ENCODE assay signal across 8 mouse cellular contexts in the genomic region with DNA sequence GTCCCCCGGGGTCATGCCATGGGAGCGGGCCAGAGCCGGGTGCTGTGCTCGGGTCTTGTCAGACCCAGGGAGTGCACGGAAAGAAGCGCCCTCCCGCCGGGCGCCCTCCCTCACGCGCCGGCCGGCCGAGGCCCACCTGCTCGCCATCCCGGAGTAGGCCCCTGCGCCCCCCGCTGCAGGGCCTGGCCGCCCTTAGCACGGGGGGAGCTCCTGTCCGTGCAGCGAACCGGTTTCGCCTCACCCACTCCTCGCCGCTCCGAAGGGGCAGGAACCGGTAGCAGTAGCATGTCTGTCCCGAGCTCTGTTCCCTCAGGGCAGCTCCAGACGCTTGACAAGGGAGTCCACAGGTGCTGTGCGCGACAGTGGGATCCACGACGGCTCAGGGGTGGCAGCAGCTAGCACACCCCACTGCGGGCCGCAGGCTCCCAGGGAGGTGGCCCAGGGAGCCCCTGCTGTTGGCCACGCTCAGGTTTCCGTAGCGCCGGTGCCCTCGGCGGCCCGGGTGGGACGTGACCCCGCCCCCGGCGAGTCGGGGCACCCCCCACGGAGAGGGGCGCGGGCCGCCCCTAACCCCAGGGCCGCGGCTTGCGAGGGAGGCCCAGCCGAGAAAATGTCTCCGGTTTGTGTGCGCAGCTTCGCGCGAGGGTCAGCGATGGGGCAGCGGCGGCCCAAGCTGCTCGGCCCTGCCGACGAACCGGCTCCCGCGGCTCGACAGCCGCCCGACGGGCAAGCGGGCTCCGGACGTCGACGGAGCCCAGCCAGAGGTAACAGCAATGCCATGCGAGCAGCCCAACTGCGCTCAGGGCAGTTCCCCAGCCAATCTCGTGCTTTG. TPM values are rescaled to one million over a fixed set of nuclear protein-coding genes. Genes with fewer than 3 reads are reported as not detected.
DNase-seq lines count a peak whose midpoint lies in the region; ATAC-seq lines count a peak whose summit lies in the region.

Gene Kdm2a, minus strand, starts transcription at position 488 of the 832 bp plus-strand sequence.

- H3K4me3 ChIP-seq in forebrain, embryonic 11.5 days (ENCODE audit: low read depth, low read length): peak within 1 kb of the TSS; percentile 100
- H3K4me3 ChIP-seq in heart, embryonic 14.5 days (ENCODE audit: control insufficient read depth in 1 of 2, insufficient read depth in 1 of 2, low read depth in 1 of 2, low read length in 2 of 2): peak within 1 kb of the TSS; percentile 68 to 97
- H3K4me3 ChIP-seq in liver, embryonic 13.5 days (replicated peaks): peak within 1 kb of the TSS; percentile 100
- peak within 1 kb of the TSS; percentile 97 for H3K4me3 ChIP-seq in stomach, embryonic 16.5 days (replicated peaks; ENCODE audit: low read length)

- H3K27me3 ChIP-seq in forebrain, embryonic 11.5 days (ENCODE audit: control insufficient read depth, insufficient read depth, low read length): no peaks in the 10 kb centered on the region
- H3K27me3 ChIP-seq in heart, embryonic 14.5 days (ENCODE audit: control insufficient read depth, insufficient read depth, low read length): no peaks in the 10 kb centered on the region
- H3K27me3 ChIP-seq in liver, embryonic 13.5 days: peaks cover 10% of the 10 kb centered on the region
- no peaks in the 10 kb centered on the region for H3K27me3 ChIP-seq in stomach, embryonic 16.5 days (ENCODE audit: control insufficient read depth, insufficient read depth, low read length)

- peak within 1 kb of the TSS; percentile 98 for H3K9ac ChIP-seq in forebrain, embryonic 11.5 days (ENCODE audit: low read length)
- H3K9ac ChIP-seq in heart, embryonic 14.5 days (ENCODE audit: low read length): peak within 1 kb of the TSS; percentile 83
- peak within 1 kb of the TSS; percentile 100 for H3K9ac ChIP-seq in liver, embryonic 13.5 days
- H3K9ac ChIP-seq in stomach, embryonic 16.5 days (ENCODE audit: low read length): peak within 1 kb of the TSS; percentile 89

- DNase-seq in B cell, adult 2 months: peak; percentile 61 to 68
- peak; percentile 58 for DNase-seq in brain, adult 2 months (ENCODE audit: low read depth, low spot score)
- DNase-seq in forebrain, embryonic 11.5 days (ENCODE audit: low spot score): no peak
- peak; percentile 70 for DNase-seq in kidney, postnatal 10 days
- DNase-seq in liver, embryonic 13.5 days: peak; percentile 51
- DNase-seq in natural killer cell, adult 2 months (ENCODE audit: low spot score in 2 of 2): peak; percentile 43 to 50

- H3K36me3 ChIP-seq in forebrain, embryonic 11.5 days (ENCODE audit: control insufficient read depth, insufficient read depth, low read length): no peaks in the 10 kb centered on the region
- H3K36me3 ChIP-seq in heart, embryonic 14.5 days (ENCODE audit: control insufficient read depth, insufficient read depth, low read length): peaks cover 8% of the 10 kb centered on the region
- peaks cover 7% of the 10 kb centered on the region for H3K36me3 ChIP-seq in liver, embryonic 13.5 days
- H3K36me3 ChIP-seq in stomach, embryonic 16.5 days (ENCODE audit: control insufficient read depth, insufficient read depth, low read length): no peaks in the 10 kb centered on the region

- peaks cover 4% of the 10 kb centered on the region; the same call in 1 of the 2 replicates for H3K4me1 ChIP-seq in forebrain, embryonic 11.5 days (replicated peaks; ENCODE audit: control insufficient read depth, insufficient read depth, low read length)
- H3K4me1 ChIP-seq in heart, embryonic 14.5 days (ENCODE audit: control insufficient read depth in 2 of 2, insufficient read depth in 2 of 2, low read length in 2 of 2): peaks cover 2 to 10% of the 10 kb centered on the region in 2 experiments
- H3K4me1 ChIP-seq in liver, embryonic 13.5 days (replicated peaks): peaks cover 33% of the 10 kb centered on the region
- peaks cover 11% of the 10 kb centered on the region for H3K4me1 ChIP-seq in stomach, embryonic 16.5 days (ENCODE audit: control insufficient read depth, insufficient read depth, low read length)

- H3K4me2 ChIP-seq in forebrain, embryonic 11.5 days (ENCODE audit: low read depth, low read length, severe bottlenecking): peak within 1 kb of the TSS; percentile 88
- H3K4me2 ChIP-seq in heart, embryonic 14.5 days (ENCODE audit: low read length): peak within 1 kb of the TSS; percentile 93
- peak within 1 kb of the TSS; percentile 100 for H3K4me2 ChIP-seq in liver, embryonic 13.5 days
- H3K4me2 ChIP-seq in stomach, embryonic 16.5 days (ENCODE audit: low read depth, low read length): peak within 1 kb of the TSS; percentile 95

- peak; percentile 77 for ATAC-seq in forebrain, embryonic 11.5 days (replicated peaks; ENCODE audit: low FRiP score)
- peak; percentile 38 for ATAC-seq in heart, embryonic 14.5 days (ENCODE audit: insufficient number of reproducible peaks, insufficient read depth, low FRiP score, low read depth)
- ATAC-seq in liver, embryonic 13.5 days (ENCODE audit: low read depth): peak; percentile 26
- peak; percentile 0; the same call in 1 of the 2 replicates for ATAC-seq in stomach, embryonic 16.5 days (ENCODE audit: insufficient read depth, low FRiP score)

- H3K9me3 ChIP-seq in forebrain, embryonic 11.5 days (ENCODE audit: control insufficient read depth, low read length): no peaks in the 10 kb centered on the region
- no peaks in the 10 kb centered on the region for H3K9me3 ChIP-seq in heart, embryonic 14.5 days (ENCODE audit: control insufficient read depth, low read length)
- H3K9me3 ChIP-seq in liver, embryonic 13.5 days (replicated peaks): no peaks in the 10 kb centered on the region
- no peaks in the 10 kb centered on the region for H3K9me3 ChIP-seq in stomach, embryonic 16.5 days (replicated peaks; ENCODE audit: control insufficient read depth, low read length)

- H3K27ac ChIP-seq in forebrain, embryonic 11.5 days (ENCODE audit: low read depth, low read length): peak within 1 kb of the TSS; percentile 78
- peak within 1 kb of the TSS; percentile 57 to 91 for H3K27ac ChIP-seq in heart, embryonic 14.5 days (replicated peaks in 1 of 2; ENCODE audit: control insufficient read depth in 1 of 2, insufficient read depth in 1 of 2, low read depth in 2 of 2, low read length in 2 of 2)
- H3K27ac ChIP-seq in liver, embryonic 13.5 days: peak within 1 kb of the TSS; percentile 97
- H3K27ac ChIP-seq in stomach, embryonic 16.5 days (ENCODE audit: low read length): peak within 1 kb of the TSS; percentile 86

- 1% methylated on average over 80 of the region's 82 CpGs for WGBS in forebrain, embryonic 11.5 days
- under 1% methylated on average over 67 of the region's 82 CpGs for WGBS in heart, embryonic 14.5 days
- 1% methylated on average over 82 of the region's 82 CpGs for WGBS in liver, embryonic 13.5 days (ENCODE audit: insufficient replicate concordance)
- 2% methylated on average over 75 of the region's 82 CpGs for WGBS in stomach, embryonic 16.5 days

RNA-seq across cellular contexts. Expression of gene Kdm2a, which starts in this region (rescaled TPM):
- 57.9 and 60.8 TPM in 2 replicates for polyA plus RNA-seq in forebrain, embryonic 11.5 days (2014; fragmentation: Nextera tagmentation; extraction: Ambion mirVana)
- 35.7 and 42.7 TPM in 2 replicates for polyA plus RNA-seq in heart, embryonic 14.5 days (2014; fragmentation: Nextera tagmentation; extraction: Ambion mirVana)
- polyA plus RNA-seq in liver, embryonic 13.5 days (2015; fragmentation: Nextera tagmentation; extraction: Ambion mirVana): 10.9 and 15.4 TPM in 2 replicates
- 35.9 and 37.0 TPM in 2 replicates for polyA plus RNA-seq in stomach, embryonic 16.5 days (2015; fragmentation: Nextera tagmentation; extraction: Ambion mirVana)

Comparison
In these comparisons a context has a peak if more than half of its experiments do, and no peak if none do; other contexts are left out.
1. ATAC-seq: peak in every context shown above with its lines; median percentile 77 in forebrain, embryonic 11.5 days; 38 in heart, embryonic 14.5 days; 26 in liver, embryonic 13.5 days; 0 in stomach, embryonic 16.5 days.